Mouse (Mus musculus): Measurements from ENCODE around the gene Syne1. TPM values are rescaled to one million over a fixed set of nuclear protein-coding genes. Genes with fewer than 3 reads are reported as not detected.
"Not testable (repeated sequence)": the region's sequence is repeated elsewhere in the genome, so short reads cannot be mapped to it uniquely, and the experiment has no call there.

The Syne1 gene
- polyA plus RNA-seq, 1 experiment from 2014 or later: 5.6 TPM

GRCm38 (mm10) chr10:5520695-5521094 lies 30.6 kb downstream of the Syne1 start:
- peaks cover 12% of the 10 kb centered on the region for H3K27me3 ChIP-seq
- ChIA-PET CTCF (no interaction called here), POLR2A (no interaction called here)
- in situ Hi-C loops (cut with MboI; ENCODE audit: low pct_unique_long_range_greater_than_20kb): no loop called here
- no peak for DNase-seq (ENCODE audit: low read depth, low spot score)
- no peak for TF ChIP-seq CTCF (IDR thresholded peaks at IDR 0.05)
- ATAC-seq: no peak

GRCm38 (mm10) chr10:5515330-5515729 lies 36.0 kb downstream of the Syne1 start:
- no peak for ATAC-seq

GRCm38 (mm10) chr10:5514134-5514533 lies 37.1 kb downstream of the Syne1 start:
- ATAC-seq (no peak), DNase-seq (ENCODE audit: low read depth, low spot score) (no peak)
- CTCF ChIA-PET: interaction anchor here (1.4 kb wide), 1 partner anchor 27 kb away, joined by 3 read pairs; no protein-coding TSS in a partner anchor
- POLR2A ChIA-PET: no interaction called here
- TF ChIP-seq CTCF (IDR thresholded peaks at IDR 0.05): no peak
- H3K27me3 ChIP-seq: peaks cover 5% of the 10 kb centered on the region
- in situ Hi-C loops (cut with MboI; ENCODE audit: low pct_unique_long_range_greater_than_20kb): no loop called here

More at GRCm38 (mm10) chr10:5515330-5515729, 36.0 kb downstream of the Syne1 start:
- ChIA-PET POLR2A (no interaction called here), CTCF (interaction anchor here (1.4 to 1.8 kb wide), 3 partner anchors 16 to 31 kb away, joined by 3 to 4 read pairs (median 3); no protein-coding TSS in a partner anchor)
- DNase-seq (ENCODE audit: low read depth, low spot score): no peak
- in situ Hi-C loops (cut with MboI; ENCODE audit: low pct_unique_long_range_greater_than_20kb): no loop called here
- H3K27me3 ChIP-seq: peaks cover 12% of the 10 kb centered on the region
- TF ChIP-seq CTCF (IDR thresholded peaks at IDR 0.05): no peak

- peak; percentile 34 for TF ChIP-seq CTCF (IDR thresholded peaks at IDR 0.05)
- POLR2A ChIA-PET: no interaction called here
- in situ Hi-C loops (cut with MboI; ENCODE audit: low pct_unique_long_range_greater_than_20kb): no loop called here
- H3K27me3 ChIP-seq: peaks cover 3% of the 10 kb centered on the region
- ATAC-seq: no peak
- CTCF ChIA-PET: no interaction called here
- DNase-seq (ENCODE audit: low read depth, low spot score): no peak
These were observed 39.0 kb downstream of the Syne1 start for GRCm38 (mm10) chr10:5512285-5512684.

- H3K27me3 ChIP-seq: peaks cover 3% of the 10 kb centered on the region
- ATAC-seq: no peak
- DNase-seq (ENCODE audit: low read depth, low spot score): no peak
- TF ChIP-seq CTCF (IDR thresholded peaks at IDR 0.05): no peak
- ChIA-PET CTCF (interaction anchor here (0.6 to 1.2 kb wide), 2 partner anchors 15 to 920 kb away, joined by 3 to 4 read pairs; no protein-coding TSS in a partner anchor), POLR2A (no interaction called here)
- in situ Hi-C loops (cut with MboI; ENCODE audit: low pct_unique_long_range_greater_than_20kb): no loop called here
These were observed 39.9 kb downstream of the Syne1 start for GRCm38 (mm10) chr10:5511403-5511802.

- ChIA-PET POLR2A (no interaction called here), CTCF (interaction anchor here (1.2 to 1.3 kb wide), 2 partner anchors 12 to 26 kb away, joined by 3 read pairs; no protein-coding TSS in a partner anchor)
- ATAC-seq (no peak), DNase-seq (ENCODE audit: low read depth, low spot score) (no peak)
- no peaks in the 10 kb centered on the region for H3K27me3 ChIP-seq
- in situ Hi-C loops (cut with MboI; ENCODE audit: low pct_unique_long_range_greater_than_20kb): no loop called here
- no peak for TF ChIP-seq CTCF (IDR thresholded peaks at IDR 0.05)
These were observed 43.8 kb downstream of the Syne1 start for GRCm38 (mm10) chr10:5507478-5507877.

GRCm38 (mm10) chr10:5504761-5505160 lies 46.5 kb downstream of the Syne1 start:
- in situ Hi-C loops (cut with MboI; ENCODE audit: low pct_unique_long_range_greater_than_20kb): no loop called here
- no peak for ATAC-seq
- no peak for TF ChIP-seq CTCF (IDR thresholded peaks at IDR 0.05)
- DNase-seq (ENCODE audit: low read depth, low spot score): no peak
- no peaks in the 10 kb centered on the region for H3K27me3 ChIP-seq
- ChIA-PET POLR2A (no interaction called here), CTCF (no interaction called here)

GRCm38 (mm10) chr10:5503909-5504308 lies 47.4 kb downstream of the Syne1 start:
- in situ Hi-C loops (cut with MboI; ENCODE audit: low pct_unique_long_range_greater_than_20kb): no loop called here

GRCm38 (mm10) chr10:5499684-5500369 lies 51.5 kb downstream of the Syne1 start:
- CTCF ChIA-PET: interaction anchor here (1.2 kb wide), 1 partner anchor 16 kb away, joined by 3 read pairs; no protein-coding TSS in a partner anchor
- ATAC-seq; DNase-seq (ENCODE audit: low read depth, low spot score): not testable (repeated sequence)

More at GRCm38 (mm10) chr10:5503909-5504308, 47.4 kb downstream of the Syne1 start:
- ATAC-seq (no peak), DNase-seq (ENCODE audit: low read depth, low spot score) (no peak)
- POLR2A ChIA-PET: no interaction called here
- TF ChIP-seq CTCF (IDR thresholded peaks at IDR 0.05): no peak
- H3K27me3 ChIP-seq: no peaks in the 10 kb centered on the region
- CTCF ChIA-PET: no interaction called here

GRCm38 (mm10) chr10:5497859-5498258 lies 53.4 kb downstream of the Syne1 start:
- TF ChIP-seq CTCF (IDR thresholded peaks at IDR 0.05): no peak
- CTCF ChIA-PET: interaction anchor here (1.6 kb wide), 1 partner anchor 18 kb away, joined by 3 read pairs; no protein-coding TSS in a partner anchor
- DNase-seq (ENCODE audit: low read depth, low spot score): no peak
- no peak for ATAC-seq
- peaks cover 5% of the 10 kb centered on the region for H3K27me3 ChIP-seq
- POLR2A ChIA-PET: no interaction called here
- in situ Hi-C loops (cut with MboI; ENCODE audit: low pct_unique_long_range_greater_than_20kb): no loop called here

More at GRCm38 (mm10) chr10:5499684-5500369, 51.5 kb downstream of the Syne1 start:
- in situ Hi-C loops (cut with MboI; ENCODE audit: low pct_unique_long_range_greater_than_20kb); H3K27me3 ChIP-seq; POLR2A ChIA-PET: not testable (repeated sequence)

- ATAC-seq: no peak
These were observed 60.2 kb downstream of the Syne1 start for GRCm38 (mm10) chr10:5491050-5491449.

More at GRCm38 (mm10) chr10:5491050-5491449, 60.2 kb downstream of the Syne1 start:
- no peak for TF ChIP-seq CTCF (IDR thresholded peaks at IDR 0.05)
- ChIA-PET POLR2A (no interaction called here), CTCF (no interaction called here)
- in situ Hi-C loops (cut with MboI; ENCODE audit: low pct_unique_long_range_greater_than_20kb): no loop called here
- H3K27me3 ChIP-seq: peaks cover 10% of the 10 kb centered on the region
- DNase-seq (ENCODE audit: low read depth, low spot score): no peak
